In genomic region chr7:114731175-114731574, GRCm38 (mm10) we compare ENCODE assay signal across 16 mouse cellular contexts. TPM values are rescaled to one million over a fixed set of nuclear protein-coding genes. Genes with fewer than 3 reads are reported as not detected.
"Had no signal": no experiment of that assay in that cellular context is flagged by ENCODE, and none has a peak within 500 bp of the region (broad histone marks: within the 10 kb centered on the region; RNA-seq: fewer than 3 reads in every experiment).

No protein-coding gene starts in this region.

- H3K4me3 ChIP-seq: layer of hippocampus, adult 2 months; limb, embryonic 13.5 days; liver, embryonic 12.5 days; megakaryocyte, embryonic 14.5 days; midbrain, embryonic 12.5 days; neural tube, embryonic 13.5 days had no signal

- ATAC-seq: liver, embryonic 12.5 days; midbrain, embryonic 16.5 days had no signal

- H3K9ac ChIP-seq: limb, embryonic 13.5 days; liver, embryonic 12.5 days; lung, embryonic 14.5 days; midbrain, embryonic 12.5 days; neural tube, embryonic 13.5 days had no signal

- H3K27me3 ChIP-seq: limb, embryonic 13.5 days; liver, embryonic 12.5 days; midbrain, embryonic 12.5 days; neural tube, embryonic 13.5 days had no signal

- H3K4me1 ChIP-seq: limb, embryonic 13.5 days; liver, embryonic 12.5 days; midbrain, embryonic 12.5 days; neural tube, embryonic 13.5 days had no signal

- DNase-seq: kidney, postnatal 4 days; left cerebral cortex, postnatal 4 days; lung, postnatal 10 days; lung, postnatal 4 days; right cerebral cortex, postnatal 25 days had no signal

- H3K4me2 ChIP-seq: limb, embryonic 13.5 days; liver, embryonic 12.5 days; lung, embryonic 14.5 days; midbrain, embryonic 12.5 days; neural tube, embryonic 13.5 days had no signal

- H3K36me3 ChIP-seq: limb, embryonic 13.5 days; liver, embryonic 12.5 days; midbrain, embryonic 12.5 days; neural tube, embryonic 13.5 days had no signal

- H3K27ac ChIP-seq: layer of hippocampus, adult 2 months; limb, embryonic 13.5 days; liver, embryonic 12.5 days; midbrain, embryonic 12.5 days; neural tube, embryonic 13.5 days had no signal

- H3K9me3 ChIP-seq: limb, embryonic 13.5 days; liver, embryonic 12.5 days; megakaryocyte, embryonic 14.5 days; midbrain, embryonic 12.5 days; neural tube, embryonic 13.5 days had no signal

RNA-seq across cellular contexts. Expression of gene Calcb, which starts 12.7 kb away (rescaled TPM):
- total RNA-seq: left cerebral cortex, postnatal 10 days had no signal
- polyA plus RNA-seq: kidney, embryonic 14.5 days; liver, embryonic 12.5 days; liver, embryonic 16.5 days had no signal
